Mouse (Mus musculus): ENCODE measurements around the gene Ino80b.

DNA sequence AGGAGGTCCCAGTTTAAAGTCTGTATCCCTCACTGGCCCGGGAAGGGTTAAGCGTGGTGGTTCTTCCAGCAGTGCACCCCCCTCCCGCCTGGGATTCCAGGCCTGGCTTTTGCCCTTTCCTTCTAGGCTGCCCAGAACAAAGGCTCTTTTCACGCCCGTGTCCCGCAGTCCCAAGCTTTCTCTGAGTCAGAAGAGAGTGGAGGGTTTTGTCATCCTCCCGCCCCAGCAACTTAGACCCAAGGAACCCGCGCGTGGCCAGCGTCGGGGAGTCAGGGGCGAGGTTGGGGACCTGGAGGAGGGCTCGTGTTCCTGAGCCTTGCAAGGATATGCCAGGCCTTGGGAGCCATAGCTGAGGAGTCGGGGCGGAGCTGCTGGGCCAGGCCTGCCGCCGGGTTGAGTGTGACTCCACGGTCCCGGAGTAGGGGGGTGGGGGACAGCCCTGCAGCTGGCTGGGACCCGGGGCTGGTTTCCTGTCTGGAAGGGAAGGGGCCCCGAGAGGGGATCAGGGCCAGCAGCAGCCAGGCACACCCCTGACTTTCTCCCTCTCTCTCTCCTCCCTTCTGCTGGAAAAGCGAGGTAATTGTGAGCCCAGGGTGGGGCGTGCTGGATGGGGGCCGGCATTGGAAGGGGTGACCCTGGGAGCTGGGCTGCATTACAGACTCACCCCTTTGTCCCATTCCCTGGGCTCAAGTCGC is 11.8 kb upstream of the Ino80b start:
- no peak for TF ChIP-seq CTCF (IDR thresholded peaks at IDR 0.05; ENCODE audit: extremely low read depth, insufficient read depth, low read length)
- no peak for TF ChIP-seq POLR2A (IDR thresholded peaks at IDR 0.05; ENCODE audit: extremely low read depth, insufficient read depth, low read length)

Measured in cortical plate, adult 2 months (tissue).